Mouse (Mus musculus): ENCODE data around the gene Maged1. TPM values are rescaled to one million over a fixed set of nuclear protein-coding genes. Genes with fewer than 3 reads are reported as not detected.

The Maged1 gene
- polyA plus RNA-seq (2016; fragmentation: Nextera tagmentation; extraction: Ambion mirVana): 534 and 538 TPM in 2 replicates

DNA sequence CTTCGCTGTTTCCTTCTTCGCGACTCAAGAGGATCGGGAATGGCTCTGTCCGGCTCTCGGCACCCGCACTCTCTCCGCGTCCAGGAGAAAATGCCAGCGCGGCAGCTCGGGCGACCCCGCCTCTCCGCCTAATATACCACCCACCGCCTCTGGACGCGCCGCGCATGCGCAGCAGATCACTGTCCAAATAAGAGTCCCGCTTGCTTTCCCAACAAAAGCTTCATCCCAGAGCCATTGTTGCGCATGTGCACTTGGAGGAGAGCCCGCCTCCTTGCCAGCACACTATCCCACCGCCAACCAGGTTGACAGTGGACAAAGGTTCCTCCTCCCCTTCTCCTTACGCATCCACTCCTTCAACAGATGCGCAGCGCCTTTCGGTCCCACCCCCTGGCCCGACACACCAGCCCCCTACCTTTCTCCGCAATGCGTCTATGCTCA is at the start of gene Maged1:
Gene Maged1, minus strand, starts transcription at position 226 of the 438 bp plus-strand sequence.
- peak; percentile 90 for ATAC-seq (ENCODE audit: insufficient number of reproducible peaks, low FRiP score)
- peak within 1 kb of the TSS; percentile 93 for H3K27ac ChIP-seq (ENCODE audit: poor library complexity, severe bottlenecking)
- WGBS: 15% methylated on average over 32 of the region's 32 CpGs

DNA sequence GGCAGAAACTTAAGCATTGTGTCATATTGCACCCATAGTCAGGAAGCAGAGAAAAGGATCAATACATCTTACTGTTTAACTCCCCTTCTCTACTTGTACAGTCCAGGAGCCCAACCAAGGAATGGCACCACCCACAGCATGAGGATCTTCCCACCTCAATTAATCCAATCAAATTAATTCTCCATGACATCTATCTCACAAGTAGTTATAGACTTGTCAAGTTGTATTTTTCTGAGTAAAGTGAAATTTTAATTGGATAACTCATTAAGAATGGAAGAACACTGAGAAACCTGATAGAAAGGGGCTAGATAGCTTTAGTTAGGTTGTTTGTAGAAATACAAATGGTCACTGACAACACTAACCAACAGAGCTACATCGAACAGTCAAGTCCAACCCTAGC is 38.3 kb upstream of the Maged1 start:
- no peak overlapping the region for H3K27ac ChIP-seq (ENCODE audit: poor library complexity, severe bottlenecking)
- no peak for ATAC-seq (ENCODE audit: insufficient number of reproducible peaks, low FRiP score)
- no peak overlapping the region for H3K4me3 ChIP-seq
- H3K9me3 ChIP-seq (replicated peaks): no peaks in the 10 kb centered on the region
- 85% methylated on average over 1 of the region's 1 CpGs for WGBS
- no peaks in the 10 kb centered on the region for H3K4me1 ChIP-seq (replicated peaks)
- no peak overlapping the region for H3K9ac ChIP-seq
- no peaks in the 10 kb centered on the region for H3K36me3 ChIP-seq
- no peaks in the 10 kb centered on the region for H3K27me3 ChIP-seq (replicated peaks)
- no peak overlapping the region for H3K4me2 ChIP-seq

More for the DNA sequence above, at the start of gene Maged1:
- Histone ChIP-seq H3K9ac (peak within 1 kb of the TSS; percentile 90), H3K4me3 (peak within 1 kb of the TSS; percentile 82), H3K4me2 (peak within 1 kb of the TSS; percentile 66), H3K4me1 (replicated peaks) (peaks cover 8% of the 10 kb centered on the region), H3K36me3 (peaks cover 33% of the 10 kb centered on the region), H3K27me3 (replicated peaks) (peaks cover 8% of the 10 kb centered on the region), H3K9me3 (replicated peaks) (no peaks in the 10 kb centered on the region)

DNA sequence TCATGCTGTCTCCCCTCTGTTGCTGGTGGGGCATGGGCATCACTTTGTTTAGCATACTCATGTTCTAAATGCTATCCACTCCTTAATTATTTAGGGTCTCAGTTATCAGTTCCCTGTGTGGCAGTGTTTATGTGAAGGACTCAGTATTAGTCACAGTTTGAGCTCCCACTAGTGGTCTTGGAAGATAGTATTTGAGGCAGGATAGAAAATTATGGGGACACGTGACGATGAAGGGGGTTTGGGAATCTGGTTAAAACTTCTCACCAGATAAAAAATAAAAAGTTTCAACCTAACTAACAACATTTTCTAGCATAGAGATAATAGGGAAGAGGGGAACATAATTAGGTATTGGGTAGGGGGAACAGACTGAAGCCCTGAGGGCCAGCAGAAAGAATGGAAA is 22.8 kb upstream of the Maged1 start:
- Histone ChIP-seq H3K4me1 (replicated peaks) (no peaks in the 10 kb centered on the region), H3K36me3 (no peaks in the 10 kb centered on the region), H3K9me3 (replicated peaks) (no peaks in the 10 kb centered on the region), H3K27ac (ENCODE audit: poor library complexity, severe bottlenecking) (no peak overlapping the region), H3K27me3 (replicated peaks) (no peaks in the 10 kb centered on the region), H3K9ac (no peak overlapping the region), H3K4me2 (no peak overlapping the region), H3K4me3 (no peak overlapping the region)
- no peak for ATAC-seq (ENCODE audit: insufficient number of reproducible peaks, low FRiP score)
- WGBS: 64% methylated on average over 2 of the region's 2 CpGs

DNA sequence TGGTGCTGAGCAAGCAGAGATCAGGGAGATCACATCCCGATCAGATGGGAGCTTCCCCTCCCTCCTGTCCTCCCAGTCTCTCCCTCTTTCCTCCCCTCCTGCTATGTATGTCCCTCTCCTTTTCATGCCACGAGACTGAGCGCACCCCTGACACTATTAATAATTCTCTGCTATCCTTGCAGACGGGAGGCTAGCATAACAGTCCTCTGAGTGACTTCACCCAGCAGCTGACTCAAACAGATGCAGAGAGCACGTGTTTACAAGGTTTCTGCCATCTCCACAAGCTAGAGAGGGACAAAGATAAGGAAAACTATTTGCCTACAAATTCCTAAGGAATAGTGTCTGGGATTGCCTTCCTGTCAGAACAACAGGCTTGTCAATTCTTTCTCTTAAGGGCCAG is 20.4 kb upstream of the Maged1 start:
- Histone ChIP-seq H3K4me1 (replicated peaks) (no peaks in the 10 kb centered on the region), H3K4me3 (no peak overlapping the region), H3K9me3 (replicated peaks) (no peaks in the 10 kb centered on the region), H3K27ac (ENCODE audit: poor library complexity, severe bottlenecking) (no peak overlapping the region), H3K4me2 (0 out of 2 replicates have a peak overlapping the region, but pooled peaks have one; percentile 16), H3K9ac (no peak overlapping the region), H3K36me3 (no peaks in the 10 kb centered on the region), H3K27me3 (replicated peaks) (no peaks in the 10 kb centered on the region)
- ATAC-seq (ENCODE audit: insufficient number of reproducible peaks, low FRiP score): no peak
- 18% methylated on average over 5 of the region's 5 CpGs for WGBS

DNA sequence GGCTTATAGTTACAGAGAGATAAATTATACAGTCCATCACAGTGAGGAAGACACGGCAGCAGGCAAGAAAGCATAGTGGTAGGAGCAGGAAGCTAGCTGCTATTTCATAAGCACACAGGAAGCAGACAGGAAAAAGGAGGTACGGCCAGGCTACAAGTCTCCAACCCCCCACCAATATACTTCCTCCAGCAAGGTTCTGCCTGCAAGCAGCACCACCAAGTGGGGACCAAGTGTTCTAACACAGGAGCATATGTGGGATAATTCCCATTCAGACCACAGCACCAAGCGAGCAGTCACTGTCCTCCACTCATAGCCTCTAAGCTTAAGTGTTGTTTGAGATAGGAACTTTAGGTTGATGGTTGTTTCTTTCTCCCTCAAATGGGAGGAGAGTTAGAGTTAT is 6.3 kb upstream of the Maged1 start:
- Histone ChIP-seq H3K9me3 (replicated peaks) (no peaks in the 10 kb centered on the region), H3K27ac (ENCODE audit: poor library complexity, severe bottlenecking) (no peak overlapping the region), H3K4me2 (no peak overlapping the region), H3K36me3 (no peaks in the 10 kb centered on the region), H3K4me1 (replicated peaks) (no peaks in the 10 kb centered on the region), H3K4me3 (no peak overlapping the region), H3K9ac (no peak overlapping the region), H3K27me3 (replicated peaks) (no peaks in the 10 kb centered on the region)
- WGBS: 39% methylated on average over 3 of the region's 3 CpGs
- no peak for ATAC-seq (ENCODE audit: insufficient number of reproducible peaks, low FRiP score)

DNA sequence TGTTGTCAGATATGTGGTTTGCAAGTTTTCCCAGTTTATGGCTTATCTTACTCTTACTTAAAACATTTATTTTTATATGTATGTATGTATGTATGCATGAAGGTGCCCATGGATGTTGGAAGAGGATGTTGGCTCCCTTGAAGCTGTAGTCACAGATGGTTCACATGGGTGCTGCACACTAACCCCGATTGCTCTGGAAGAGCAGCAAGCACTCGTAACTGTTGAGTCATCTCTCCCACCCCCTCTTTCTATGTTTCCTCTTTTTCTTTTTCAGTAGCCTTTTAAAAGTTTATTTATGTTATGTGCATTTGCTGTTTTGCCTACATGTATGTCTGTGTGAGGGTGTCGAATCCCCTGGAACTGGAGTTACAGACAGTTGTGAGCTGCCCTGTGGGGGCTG is 4.0 kb upstream of the Maged1 start:
- no peaks in the 10 kb centered on the region for H3K9me3 ChIP-seq (replicated peaks)
- H3K4me2 ChIP-seq: no peak overlapping the region
- 82% methylated on average over 3 of the region's 3 CpGs for WGBS
- H3K4me3 ChIP-seq: no peak overlapping the region
- ATAC-seq (ENCODE audit: insufficient number of reproducible peaks, low FRiP score): no peak
- H3K27me3 ChIP-seq (replicated peaks): no peaks in the 10 kb centered on the region; the same call in 1 of the 2 replicates
- no peak overlapping the region for H3K9ac ChIP-seq
- no peaks in the 10 kb centered on the region for H3K36me3 ChIP-seq
- 0 out of 2 replicates have a peak, but pooled peaks cover 3% of the 10 kb centered on the region for H3K4me1 ChIP-seq (replicated peaks)
- H3K27ac ChIP-seq (ENCODE audit: poor library complexity, severe bottlenecking): no peak overlapping the region

DNA sequence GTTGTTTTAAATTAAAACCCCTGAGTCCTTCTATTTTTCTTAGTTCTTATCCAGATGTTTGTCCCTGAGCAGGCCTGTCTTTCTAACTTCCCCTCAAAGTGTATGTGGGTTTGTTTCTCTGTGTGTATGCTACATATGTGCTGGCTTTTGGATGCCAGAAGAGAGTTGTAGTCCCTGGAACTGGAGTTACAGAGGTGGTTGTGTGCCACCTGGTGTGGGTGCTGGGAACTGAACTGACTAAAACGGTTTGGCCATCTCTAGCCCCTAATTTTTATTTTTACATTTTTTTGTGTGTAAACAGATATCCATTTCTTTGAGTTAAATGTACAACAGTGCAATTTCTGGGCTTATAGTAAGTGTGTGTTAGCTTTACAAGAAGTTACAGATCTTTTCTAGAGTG is 3.0 kb upstream of the Maged1 start:
- Histone ChIP-seq H3K27ac (ENCODE audit: poor library complexity, severe bottlenecking) (no peak overlapping the region), H3K9ac (no peak overlapping the region), H3K4me1 (replicated peaks) (peaks cover 6% of the 10 kb centered on the region), H3K4me3 (no peak overlapping the region), H3K27me3 (replicated peaks) (peaks cover 8% of the 10 kb centered on the region), H3K36me3 (peaks cover 4% of the 10 kb centered on the region), H3K9me3 (replicated peaks) (no peaks in the 10 kb centered on the region), H3K4me2 (no peak overlapping the region)
- no peak for ATAC-seq (ENCODE audit: insufficient number of reproducible peaks, low FRiP score)
- 14% methylated on average over 1 of the region's 1 CpGs for WGBS

DNA sequence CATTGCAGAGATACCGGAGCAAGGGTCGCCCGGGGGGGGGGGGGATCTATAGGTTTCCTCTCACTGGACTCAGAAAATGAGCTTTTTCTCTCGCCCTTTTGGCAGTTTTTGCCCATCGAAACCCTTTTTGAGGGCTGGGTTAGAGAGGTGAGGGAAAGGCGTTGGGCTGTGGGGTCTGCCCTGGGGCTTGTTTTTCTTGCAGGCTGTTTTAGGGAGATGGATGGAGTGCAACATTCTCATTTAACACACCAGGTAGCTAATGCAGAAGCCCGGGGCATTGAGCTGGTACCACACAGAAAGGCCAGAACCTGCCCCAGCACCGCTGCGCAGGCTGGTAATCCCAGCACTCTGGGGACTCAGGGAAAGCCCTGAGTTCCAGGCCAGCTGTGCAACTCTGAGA is 593 bp upstream of the Maged1 start:
- Histone ChIP-seq H3K4me2 (peak overlapping the region; percentile 64), H3K4me1 (replicated peaks) (peaks cover 8% of the 10 kb centered on the region), H3K27me3 (replicated peaks) (peaks cover 8% of the 10 kb centered on the region), H3K36me3 (peaks cover 28% of the 10 kb centered on the region), H3K27ac (ENCODE audit: poor library complexity, severe bottlenecking) (peak overlapping the region; percentile 80), H3K9me3 (replicated peaks) (no peaks in the 10 kb centered on the region), H3K4me3 (peak overlapping the region; percentile 82), H3K9ac (peak overlapping the region; percentile 67)
- ATAC-seq (ENCODE audit: insufficient number of reproducible peaks, low FRiP score): no peak
- WGBS: 22% methylated on average over 9 of the region's 9 CpGs

DNA sequence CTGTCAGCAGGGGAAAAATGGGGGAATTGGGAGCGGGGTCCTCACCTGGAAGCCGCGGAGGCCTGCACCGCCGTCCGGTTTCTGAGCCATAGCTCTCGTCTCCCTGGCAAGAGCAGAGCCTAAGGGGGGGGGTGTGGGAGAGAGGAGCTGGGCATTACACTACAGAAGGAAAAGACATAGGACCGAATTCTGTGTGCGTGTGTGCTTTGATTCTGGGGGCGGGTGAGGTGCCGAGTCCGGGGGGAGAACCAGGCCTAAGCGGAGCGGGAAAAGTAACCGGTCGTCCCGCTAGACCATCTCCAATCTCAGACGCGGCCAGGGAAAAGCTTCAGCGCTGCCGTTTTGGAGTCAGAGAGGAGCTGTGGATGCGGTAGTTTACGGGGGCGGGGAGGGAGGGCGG is 737 bp downstream of the Maged1 start:
- H3K4me2 ChIP-seq: peak overlapping the region; percentile 66
- peak overlapping the region; percentile 90 for H3K9ac ChIP-seq
- peak overlapping the region; percentile 82 for H3K4me3 ChIP-seq
- H3K27ac ChIP-seq (ENCODE audit: poor library complexity, severe bottlenecking): peak overlapping the region; percentile 93
- peaks cover 39% of the 10 kb centered on the region for H3K36me3 ChIP-seq
- peak; percentile 4; the same call in 1 of the 2 replicates for ATAC-seq (ENCODE audit: insufficient number of reproducible peaks, low FRiP score)
- WGBS: 13% methylated on average over 25 of the region's 25 CpGs
- peaks cover 8% of the 10 kb centered on the region for H3K27me3 ChIP-seq (replicated peaks)
- no peaks in the 10 kb centered on the region for H3K9me3 ChIP-seq (replicated peaks)
- peaks cover 8% of the 10 kb centered on the region for H3K4me1 ChIP-seq (replicated peaks)

DNA sequence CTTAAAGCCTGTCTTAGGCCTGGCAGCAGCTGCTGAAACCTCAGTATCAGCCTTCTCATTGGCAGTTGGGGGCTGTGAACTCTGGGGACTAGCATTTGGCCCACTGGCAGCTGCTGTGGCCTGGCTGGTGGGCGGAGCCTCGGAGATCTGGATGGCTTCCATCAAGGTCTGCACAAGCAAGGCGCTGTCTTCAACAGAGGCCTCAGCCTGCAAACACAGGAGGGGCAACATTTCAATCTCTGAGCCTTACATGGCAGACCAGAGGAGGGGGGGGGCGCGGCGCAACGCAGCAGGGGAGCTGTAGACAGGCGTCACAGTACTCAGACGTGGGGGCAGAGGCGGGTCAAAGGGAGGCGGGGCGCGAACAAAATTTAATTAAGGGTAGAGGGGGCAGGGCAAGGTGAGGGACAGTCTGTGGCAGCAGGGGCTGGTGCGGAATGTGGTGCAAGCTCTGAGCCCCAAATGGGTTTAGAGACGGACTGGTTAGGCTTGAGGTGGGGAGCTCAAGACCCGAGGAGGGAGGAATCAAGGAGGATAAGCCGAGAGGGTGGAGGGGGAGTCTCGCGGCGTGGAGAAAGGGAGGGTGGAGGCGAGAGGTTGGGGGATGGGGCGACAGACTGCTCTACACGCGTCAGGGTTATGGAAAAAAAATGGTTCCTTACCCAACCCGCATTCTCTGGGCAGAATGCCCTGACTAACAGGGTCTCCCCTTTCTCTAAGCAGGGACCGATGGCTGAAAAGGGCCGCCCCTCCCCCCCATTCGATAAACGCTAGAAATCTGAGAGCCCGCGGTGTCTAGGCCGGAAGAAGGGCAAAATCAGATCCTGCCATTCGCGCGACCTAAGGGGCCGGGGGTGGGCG is 1.4 kb downstream of the Maged1 start:
- Histone ChIP-seq H3K4me3 (peak overlapping the region; percentile 82), H3K36me3 (peaks cover 44% of the 10 kb centered on the region), H3K9ac (peak overlapping the region; percentile 90), H3K4me2 (peak overlapping the region; percentile 66), H3K27ac (ENCODE audit: poor library complexity, severe bottlenecking) (peak overlapping the region; percentile 93), H3K9me3 (replicated peaks) (no peaks in the 10 kb centered on the region), H3K4me1 (replicated peaks) (peaks cover 8% of the 10 kb centered on the region), H3K27me3 (replicated peaks) (peaks cover 8% of the 10 kb centered on the region)
- ATAC-seq (ENCODE audit: insufficient number of reproducible peaks, low FRiP score): peak; percentile 44
- 18% methylated on average over 37 of the region's 37 CpGs for WGBS

DNA sequence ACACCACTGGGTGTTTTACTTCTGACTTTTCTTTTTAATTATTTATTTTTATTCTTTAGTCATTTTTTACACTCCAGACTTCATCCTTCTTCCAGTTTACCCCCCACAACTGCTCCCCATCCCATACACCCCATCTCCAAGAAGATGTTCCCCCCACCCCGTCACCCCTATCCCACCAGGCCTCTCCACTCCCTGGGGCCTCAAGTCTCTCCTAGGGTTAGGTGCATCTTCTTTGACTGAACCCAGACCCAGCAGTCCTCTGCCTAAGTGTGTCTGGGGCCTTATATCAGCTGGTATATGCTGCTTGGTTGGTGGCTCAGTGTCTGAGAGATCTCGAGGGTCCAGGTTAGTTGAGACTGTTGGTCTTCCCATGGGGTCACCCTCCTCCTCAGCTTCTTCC is 7.6 kb downstream of the Maged1 start:
- no peaks in the 10 kb centered on the region; the same call in 1 of the 2 replicates for H3K27me3 ChIP-seq (replicated peaks)
- H3K27ac ChIP-seq (ENCODE audit: poor library complexity, severe bottlenecking): no peak overlapping the region
- no peaks in the 10 kb centered on the region for H3K9me3 ChIP-seq (replicated peaks)
- no peak overlapping the region for H3K4me3 ChIP-seq
- no peak overlapping the region for H3K4me2 ChIP-seq
- H3K9ac ChIP-seq: no peak overlapping the region
- no peaks in the 10 kb centered on the region for H3K4me1 ChIP-seq (replicated peaks)
- no peak for ATAC-seq (ENCODE audit: insufficient number of reproducible peaks, low FRiP score)
- peaks cover 36% of the 10 kb centered on the region for H3K36me3 ChIP-seq
- WGBS: 68% methylated on average over 2 of the region's 2 CpGs
